Mouse (Mus musculus): ENCODE measurements at regions not wholly inside any gene's neighbourhood (a gene's known extent, or its start where the extent isn't known, plus 50 kb on each side); places are given as distances from the start of the nearest gene placed in this dataset.

DNA sequence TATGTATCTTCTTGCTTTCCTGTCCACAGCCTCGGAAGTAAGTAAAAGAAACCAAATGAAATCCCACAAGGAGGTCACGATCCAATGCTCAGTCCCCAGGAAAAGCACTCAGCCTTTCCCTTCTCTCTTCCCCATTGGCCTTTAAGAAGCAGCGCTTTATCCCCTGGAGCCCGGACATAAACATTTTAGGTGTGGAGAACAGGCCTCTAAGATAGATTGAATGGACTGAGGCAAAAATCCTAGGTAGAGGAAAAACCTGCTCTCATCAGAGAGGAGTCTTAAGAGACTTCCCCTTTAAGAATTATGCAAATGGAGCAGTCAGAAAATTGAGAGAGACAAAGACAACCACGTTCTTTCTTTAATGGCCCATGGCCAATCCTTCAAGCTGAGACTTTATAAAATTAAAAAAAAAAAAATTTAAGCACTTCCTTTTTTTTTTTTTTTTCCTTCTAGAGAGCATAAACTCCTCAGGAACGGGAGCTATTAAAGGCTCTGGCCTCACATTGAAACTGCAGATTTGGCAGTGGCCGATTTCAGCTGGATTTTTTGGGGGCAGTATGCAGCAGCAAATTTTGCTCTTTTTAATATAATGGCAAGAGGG, 1020.5 kb downstream of the 9330182O14Rik start:
- H3K4me3 ChIP-seq (ENCODE audit: low read depth, low read length): no peak overlapping the region
- H3K4me1 ChIP-seq (ENCODE audit: control insufficient read depth, insufficient read depth, low read length): no peaks in the 10 kb centered on the region
- peaks cover 6% of the 10 kb centered on the region; the same call in 1 of the 2 replicates for H3K9me3 ChIP-seq (replicated peaks; ENCODE audit: control insufficient read depth, insufficient read depth, low read length, poor library complexity, severe bottlenecking)
- H3K27me3 ChIP-seq (ENCODE audit: control insufficient read depth, insufficient read depth, low read length, poor library complexity, severe bottlenecking): no peaks in the 10 kb centered on the region
- no peak for TF ChIP-seq POLR2A (IDR thresholded peaks at IDR 0.05; ENCODE audit: insufficient read depth, low read length)
- TF ChIP-seq CTCF (IDR thresholded peaks at IDR 0.05; ENCODE audit: low read depth, low read length): no peak
- no peak for TF ChIP-seq EP300 (IDR thresholded peaks at IDR 0.05; ENCODE audit: insufficient read depth, low read depth, low read length)
- H3K36me3 ChIP-seq (ENCODE audit: control insufficient read depth, insufficient read depth, low read length, poor library complexity, severe bottlenecking): no peaks in the 10 kb centered on the region
- no peak overlapping the region for H3K27ac ChIP-seq (ENCODE audit: insufficient read depth, low read length)
- no peak overlapping the region for H3K9ac ChIP-seq (ENCODE audit: low read depth, poor library complexity, severe bottlenecking)

DNA sequence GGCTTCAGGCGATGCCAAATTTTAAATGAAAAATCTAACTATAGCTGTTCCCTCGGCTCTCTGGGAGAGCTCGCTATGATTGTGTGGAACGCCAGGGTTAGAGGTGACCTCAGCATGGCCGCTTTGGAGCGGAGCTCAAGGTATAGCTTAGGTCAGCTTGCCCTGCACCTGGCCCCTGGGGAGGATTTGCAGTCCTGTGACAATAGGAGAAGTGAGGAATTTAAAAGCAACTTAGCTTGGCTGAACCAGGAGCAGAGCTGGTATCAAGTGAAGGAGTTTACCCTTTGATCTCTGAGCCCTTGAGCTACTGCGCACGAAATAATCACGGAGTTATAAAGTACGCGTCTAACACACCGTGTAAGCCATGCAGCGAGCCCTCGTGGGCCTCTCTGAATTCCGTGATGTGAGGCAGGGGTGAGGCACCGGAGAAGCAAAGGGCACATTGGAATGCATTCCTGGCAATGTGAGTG, 1021.0 kb downstream of the 9330182O14Rik start:
- no peak overlapping the region for H3K27ac ChIP-seq (ENCODE audit: insufficient read depth, low read length)
- TF ChIP-seq POLR2A (IDR thresholded peaks at IDR 0.05; ENCODE audit: insufficient read depth, low read length): no peak
- no peak for TF ChIP-seq EP300 (IDR thresholded peaks at IDR 0.05; ENCODE audit: insufficient read depth, low read depth, low read length)
- TF ChIP-seq CTCF (IDR thresholded peaks at IDR 0.05; ENCODE audit: low read depth, low read length): no peak
- H3K9ac ChIP-seq (ENCODE audit: low read depth, poor library complexity, severe bottlenecking): no peak overlapping the region
- peaks cover 6% of the 10 kb centered on the region; the same call in 1 of the 2 replicates for H3K9me3 ChIP-seq (replicated peaks; ENCODE audit: control insufficient read depth, insufficient read depth, low read length, poor library complexity, severe bottlenecking)
- H3K4me3 ChIP-seq (ENCODE audit: low read depth, low read length): no peak overlapping the region
- H3K4me1 ChIP-seq (ENCODE audit: control insufficient read depth, insufficient read depth, low read length): no peaks in the 10 kb centered on the region
- no peaks in the 10 kb centered on the region for H3K27me3 ChIP-seq (ENCODE audit: control insufficient read depth, insufficient read depth, low read length, poor library complexity, severe bottlenecking)
- H3K36me3 ChIP-seq (ENCODE audit: control insufficient read depth, insufficient read depth, low read length, poor library complexity, severe bottlenecking): no peaks in the 10 kb centered on the region

- no peak for TF ChIP-seq EP300 (IDR thresholded peaks at IDR 0.05; ENCODE audit: insufficient read depth, low read depth, low read length)
- no peak for TF ChIP-seq POLR2A (IDR thresholded peaks at IDR 0.05; ENCODE audit: insufficient read depth, low read length)
- TF ChIP-seq CTCF (IDR thresholded peaks at IDR 0.05; ENCODE audit: low read depth, low read length): no peak
- Histone ChIP-seq H3K9ac (ENCODE audit: low read depth, poor library complexity, severe bottlenecking) (no peak overlapping the region), H3K4me1 (ENCODE audit: control insufficient read depth, insufficient read depth, low read length) (no peaks in the 10 kb centered on the region), H3K9me3 (replicated peaks; ENCODE audit: control insufficient read depth, insufficient read depth, low read length, poor library complexity, severe bottlenecking) (peaks cover 6% of the 10 kb centered on the region; the same call in 1 of the 2 replicates), H3K27me3 (ENCODE audit: control insufficient read depth, insufficient read depth, low read length, poor library complexity, severe bottlenecking) (no peaks in the 10 kb centered on the region), H3K36me3 (ENCODE audit: control insufficient read depth, insufficient read depth, low read length, poor library complexity, severe bottlenecking) (no peaks in the 10 kb centered on the region), H3K27ac (ENCODE audit: insufficient read depth, low read length) (no peak overlapping the region), H3K4me3 (ENCODE audit: low read depth, low read length) (no peak overlapping the region)
Measured at GRCm38 (mm10) chr15:41157802-41158201, 1023.6 kb downstream of the 9330182O14Rik start.

- no peak for TF ChIP-seq EP300 (IDR thresholded peaks at IDR 0.05; ENCODE audit: insufficient read depth, low read depth, low read length)
- TF ChIP-seq CTCF (IDR thresholded peaks at IDR 0.05; ENCODE audit: low read depth, low read length): no peak
- no peak for TF ChIP-seq POLR2A (IDR thresholded peaks at IDR 0.05; ENCODE audit: insufficient read depth, low read length)
- peaks cover 6% of the 10 kb centered on the region; the same call in 1 of the 2 replicates for H3K9me3 ChIP-seq (replicated peaks; ENCODE audit: control insufficient read depth, insufficient read depth, low read length, poor library complexity, severe bottlenecking)
- H3K36me3 ChIP-seq (ENCODE audit: control insufficient read depth, insufficient read depth, low read length, poor library complexity, severe bottlenecking): no peaks in the 10 kb centered on the region
- H3K4me3 ChIP-seq (ENCODE audit: low read depth, low read length): no peak overlapping the region
- no peak overlapping the region for H3K27ac ChIP-seq (ENCODE audit: insufficient read depth, low read length)
- H3K4me1 ChIP-seq (ENCODE audit: control insufficient read depth, insufficient read depth, low read length): no peaks in the 10 kb centered on the region
- H3K27me3 ChIP-seq (ENCODE audit: control insufficient read depth, insufficient read depth, low read length, poor library complexity, severe bottlenecking): no peaks in the 10 kb centered on the region
- H3K9ac ChIP-seq (ENCODE audit: low read depth, poor library complexity, severe bottlenecking): no peak overlapping the region
Measured at GRCm38 (mm10) chr15:41162268-41162667, 1028.1 kb downstream of the 9330182O14Rik start.

GRCm38 (mm10) chr15:41162793-41163192, 1028.6 kb downstream of the 9330182O14Rik start:
- Histone ChIP-seq H3K9ac (ENCODE audit: low read depth, poor library complexity, severe bottlenecking) (no peak overlapping the region), H3K27me3 (ENCODE audit: control insufficient read depth, insufficient read depth, low read length, poor library complexity, severe bottlenecking) (no peaks in the 10 kb centered on the region), H3K9me3 (replicated peaks; ENCODE audit: control insufficient read depth, insufficient read depth, low read length, poor library complexity, severe bottlenecking) (peaks cover 6% of the 10 kb centered on the region; the same call in 1 of the 2 replicates), H3K4me1 (ENCODE audit: control insufficient read depth, insufficient read depth, low read length) (no peaks in the 10 kb centered on the region), H3K4me3 (ENCODE audit: low read depth, low read length) (no peak overlapping the region), H3K36me3 (ENCODE audit: control insufficient read depth, insufficient read depth, low read length, poor library complexity, severe bottlenecking) (no peaks in the 10 kb centered on the region), H3K27ac (ENCODE audit: insufficient read depth, low read length) (no peak overlapping the region)
- peak; percentile 41 for TF ChIP-seq CTCF (IDR thresholded peaks at IDR 0.05; ENCODE audit: low read depth, low read length)
- no peak for TF ChIP-seq POLR2A (IDR thresholded peaks at IDR 0.05; ENCODE audit: insufficient read depth, low read length)

- Histone ChIP-seq H3K27me3 (ENCODE audit: control insufficient read depth, insufficient read depth, low read length, poor library complexity, severe bottlenecking) (no peaks in the 10 kb centered on the region), H3K36me3 (ENCODE audit: control insufficient read depth, insufficient read depth, low read length, poor library complexity, severe bottlenecking) (no peaks in the 10 kb centered on the region), H3K27ac (ENCODE audit: insufficient read depth, low read length) (peak overlapping the region; percentile 98), H3K9ac (ENCODE audit: low read depth, poor library complexity, severe bottlenecking) (peak overlapping the region; percentile 66; the same call in 1 of the 2 replicates), H3K4me1 (ENCODE audit: control insufficient read depth, insufficient read depth, low read length) (no peaks in the 10 kb centered on the region), H3K9me3 (replicated peaks; ENCODE audit: control insufficient read depth, insufficient read depth, low read length, poor library complexity, severe bottlenecking) (peaks cover 5% of the 10 kb centered on the region; the same call in 1 of the 2 replicates), H3K4me3 (ENCODE audit: low read depth, low read length) (peak overlapping the region; percentile 18)
- TF ChIP-seq EP300 (IDR thresholded peaks at IDR 0.05; ENCODE audit: insufficient read depth, low read depth, low read length) (peak; percentile 93), CTCF (IDR thresholded peaks at IDR 0.05; ENCODE audit: low read depth, low read length) (peak; percentile 11), POLR2A (IDR thresholded peaks at IDR 0.05; ENCODE audit: insufficient read depth, low read length) (no peak)
Measured at GRCm38 (mm10) chr15:41163643-41164358, 1029.6 kb downstream of the 9330182O14Rik start.
